Mouse (Mus musculus): ENCODE measurements at regions not wholly inside any gene's neighbourhood (a gene's known extent, or its start where the extent isn't known, plus 50 kb on each side); places are given as distances from the start of the nearest gene placed in this dataset.
A peak's percentile ranks its signal among the peaks of the same experiment; 100 is the strongest.

GRCm38 (mm10) chr15:5507545-5507913 lies 263.5 kb upstream of the Ptger4 start:
- DNase-seq (ENCODE audit: low read depth, low spot score): no peak

GRCm38 (mm10) chr15:5510056-5510455 lies 266.1 kb upstream of the Ptger4 start:
- peak; percentile 70 for DNase-seq (ENCODE audit: low read depth, low spot score)

- DNase-seq (ENCODE audit: low read depth, low spot score): peak; percentile 51
Observed at GRCm38 (mm10) chr15:5511046-5511445, 267.1 kb upstream of the Ptger4 start.

DNA sequence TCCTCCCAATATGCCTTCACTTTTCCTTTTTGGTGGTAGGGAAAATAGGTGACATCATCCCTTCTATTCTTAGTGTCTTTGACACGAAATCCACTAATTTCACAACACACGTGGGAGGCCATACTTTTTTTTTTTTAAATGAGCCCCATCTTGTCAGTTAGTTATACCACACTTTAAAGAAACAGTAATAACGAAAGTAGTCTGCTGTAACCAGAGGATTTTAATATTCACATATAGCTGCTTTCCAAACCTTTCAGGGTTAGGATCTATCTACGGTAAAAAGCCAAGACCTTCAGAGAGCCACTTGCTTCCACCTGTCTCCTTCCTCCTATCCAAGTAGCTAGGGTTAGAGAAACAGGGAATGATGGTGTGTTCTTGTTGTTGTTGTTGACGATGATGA lies 268.6 kb upstream of the Ptger4 start:
- peak; percentile 54 for DNase-seq (ENCODE audit: low read depth, low spot score)

- DNase-seq (ENCODE audit: low read depth, low spot score): peak; percentile 27
Observed at GRCm38 (mm10) chr15:5513146-5513545, 269.2 kb upstream of the Ptger4 start.

- DNase-seq (ENCODE audit: low read depth, low spot score): peak; percentile 76
Observed at GRCm38 (mm10) chr15:5514217-5514616, 270.2 kb upstream of the Ptger4 start.

DNA sequence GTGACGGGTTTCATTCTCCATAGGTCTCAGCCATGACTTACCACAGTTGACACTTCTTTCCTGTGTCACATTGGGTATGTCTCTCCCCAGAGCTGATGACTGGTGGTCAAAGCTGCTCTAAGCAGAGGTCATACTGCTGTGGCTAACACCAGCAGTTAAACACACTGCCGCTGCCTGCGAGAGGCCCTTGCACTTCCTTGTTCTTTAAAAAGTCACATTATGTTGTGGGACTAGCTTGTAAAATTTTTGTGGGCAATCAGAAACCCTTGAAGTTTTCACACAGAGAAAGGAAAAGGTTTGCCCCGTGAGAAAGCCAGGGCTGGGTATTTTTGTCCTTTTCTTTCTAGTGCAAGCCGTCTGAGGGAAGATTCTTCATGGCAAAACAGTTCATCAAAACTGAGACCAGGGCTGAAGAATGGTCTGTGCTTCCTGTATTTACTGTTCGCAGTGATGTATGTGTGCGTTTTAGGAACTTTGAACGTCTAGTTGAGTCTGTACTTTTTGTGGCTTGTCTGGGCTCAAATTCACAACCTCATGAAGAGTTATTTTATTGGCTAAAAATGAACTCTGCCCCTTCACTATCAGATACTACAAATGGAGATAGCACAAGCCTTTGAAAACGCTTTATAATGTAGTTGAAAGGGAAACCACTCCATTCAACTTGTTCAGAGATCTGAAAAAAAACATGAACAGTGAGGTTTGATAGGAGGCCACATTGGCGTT lies 273.4 kb upstream of the Ptger4 start:
- DNase-seq (ENCODE audit: low read depth, low spot score): peak; percentile 61

DNA sequence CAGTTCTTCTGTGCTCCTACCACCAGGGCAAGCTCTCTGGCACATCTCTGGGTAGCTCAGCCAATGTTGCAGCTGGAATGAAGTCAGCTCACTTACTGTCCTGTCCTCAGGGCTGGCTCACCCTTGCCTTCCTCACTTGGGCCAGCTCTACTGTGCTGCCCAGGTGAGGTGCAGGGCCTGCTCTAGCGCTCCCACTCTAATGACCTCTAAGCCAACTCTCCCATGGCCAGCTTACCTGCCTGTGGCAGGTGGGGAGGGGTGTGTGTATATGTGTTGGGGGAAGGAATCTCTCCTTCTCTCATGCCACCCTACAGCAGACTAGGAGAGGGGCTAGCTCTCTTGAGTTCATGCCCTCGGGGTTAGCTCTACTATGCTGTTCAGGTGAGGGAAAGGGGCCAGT lies 275.6 kb upstream of the Ptger4 start:
- DNase-seq (ENCODE audit: low read depth, low spot score): no peak

DNA sequence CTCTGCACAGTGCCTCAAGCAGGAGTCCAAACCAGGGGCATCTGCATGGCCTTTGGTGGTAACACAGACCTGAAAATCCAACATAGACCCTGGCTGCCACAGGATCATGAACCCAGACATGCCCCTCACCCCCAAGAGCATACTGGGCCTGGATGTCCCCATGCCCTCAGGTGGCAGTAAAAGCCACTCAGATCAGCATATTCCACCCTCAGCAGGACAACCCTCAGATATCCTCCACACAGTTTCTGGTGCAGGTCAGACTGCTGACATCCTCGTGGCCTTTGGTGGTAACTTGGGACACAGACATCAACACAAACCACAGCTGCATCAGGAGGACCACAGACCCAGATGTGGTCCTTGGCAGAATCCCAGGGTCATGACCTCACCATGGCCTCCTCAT lies 276.0 kb upstream of the Ptger4 start:
- no peak for DNase-seq (ENCODE audit: low read depth, low spot score)

DNA sequence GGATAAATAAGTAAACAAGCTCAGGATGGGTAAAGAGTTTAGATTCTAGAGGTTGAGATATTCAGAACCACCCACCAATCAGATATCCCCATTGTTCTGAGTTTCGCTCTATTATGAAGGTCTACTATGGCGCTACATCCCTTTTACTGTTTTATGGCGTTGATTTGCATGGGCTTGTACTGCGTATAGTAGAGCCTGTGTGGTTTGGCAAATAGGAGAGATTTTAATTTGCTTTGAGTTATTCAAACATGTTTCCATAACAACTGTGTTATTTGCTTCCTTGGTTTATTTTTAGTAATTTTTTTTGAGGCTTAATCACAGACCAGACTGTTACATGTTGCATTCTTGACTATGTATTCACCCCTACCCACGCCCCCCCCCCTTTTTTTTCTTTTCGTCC lies 284.6 kb upstream of the Ptger4 start:
- DNase-seq (ENCODE audit: low read depth, low spot score): no peak

- DNase-seq (ENCODE audit: low read depth, low spot score): no peak
Observed at GRCm38 (mm10) chr15:5533656-5534055, 289.7 kb upstream of the Ptger4 start.

DNA sequence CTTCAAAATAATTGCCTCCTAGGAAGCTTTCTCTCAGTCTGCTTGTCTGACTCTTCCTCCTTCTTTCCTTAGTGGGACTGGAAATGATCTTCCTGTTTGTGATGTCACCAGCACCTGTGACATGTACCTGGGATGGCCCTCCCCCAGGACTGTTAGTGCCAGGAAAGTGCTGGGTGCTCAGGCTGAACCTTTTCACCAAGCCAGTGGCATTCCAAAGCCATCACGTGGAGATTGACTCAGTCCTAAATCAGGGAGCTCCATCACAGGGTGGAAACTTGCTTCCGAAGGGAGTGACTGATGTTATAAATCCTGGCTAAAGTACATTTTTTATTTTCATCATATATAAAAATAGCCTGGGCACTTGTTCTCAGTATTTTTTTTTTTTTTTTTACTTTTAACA lies 293.4 kb upstream of the Ptger4 start:
- no peak for DNase-seq (ENCODE audit: low read depth, low spot score)

- DNase-seq (ENCODE audit: low read depth, low spot score): no peak
Observed at GRCm38 (mm10) chr15:5539301-5539928, 295.4 kb upstream of the Ptger4 start.

- peak; percentile 64 for DNase-seq (ENCODE audit: low read depth, low spot score)
Observed at GRCm38 (mm10) chr15:5554526-5554925, 310.5 kb upstream of the Ptger4 start.

DNA sequence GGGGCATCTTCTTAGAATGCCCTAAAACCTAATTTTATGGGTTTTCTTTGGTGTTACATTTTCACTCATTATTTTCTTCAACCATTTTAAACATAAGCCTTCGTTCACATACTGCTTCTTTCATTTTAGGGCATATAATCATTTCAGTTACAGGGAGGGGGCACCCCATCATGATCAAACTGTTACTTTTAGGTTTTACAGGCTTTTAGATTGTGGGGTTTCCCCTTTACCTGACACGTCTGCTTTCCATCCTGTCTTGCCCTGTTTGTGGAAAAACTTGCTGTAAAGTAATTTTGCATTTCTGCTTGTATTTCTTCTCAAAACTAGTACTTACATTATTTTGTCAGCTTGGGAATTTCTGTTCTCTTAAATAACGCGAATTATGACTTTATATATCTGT lies 310.9 kb upstream of the Ptger4 start:
- peak; percentile 69 for DNase-seq (ENCODE audit: low read depth, low spot score)

- no peak for DNase-seq (ENCODE audit: low read depth, low spot score)
Observed at GRCm38 (mm10) chr15:5555381-5556066, 311.5 kb upstream of the Ptger4 start.

DNA sequence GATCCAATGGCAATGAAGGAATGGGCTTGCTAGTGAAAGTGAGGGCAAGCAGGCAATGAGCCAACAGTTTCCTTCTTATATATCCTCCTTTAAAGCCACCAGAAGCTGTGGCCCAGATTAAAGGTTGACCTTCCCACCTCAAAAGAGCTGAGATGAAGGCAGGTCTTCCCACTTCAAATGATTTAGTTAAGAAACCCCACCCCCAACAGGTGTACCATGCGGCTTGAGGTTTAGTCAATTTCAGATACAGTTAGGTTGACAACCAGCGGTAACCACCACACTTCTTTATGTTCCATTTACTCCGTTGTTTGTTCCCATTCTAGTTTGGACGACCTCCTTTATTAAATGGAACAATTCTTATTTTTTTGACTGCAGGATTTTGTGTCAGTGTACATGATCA lies 317.8 kb upstream of the Ptger4 start:
- peak; percentile 32 for DNase-seq (ENCODE audit: low read depth, low spot score)

- DNase-seq (ENCODE audit: low read depth, low spot score): no peak
Observed at GRCm38 (mm10) chr15:5574366-5574765, 330.4 kb upstream of the Ptger4 start.

- DNase-seq (ENCODE audit: low read depth, low spot score): no peak
Observed at GRCm38 (mm10) chr15:5579559-5579958, 335.6 kb upstream of the Ptger4 start.

GRCm38 (mm10) chr15:5580416-5580815 lies 336.4 kb upstream of the Ptger4 start:
- DNase-seq (ENCODE audit: low read depth, low spot score): no peak

DNA sequence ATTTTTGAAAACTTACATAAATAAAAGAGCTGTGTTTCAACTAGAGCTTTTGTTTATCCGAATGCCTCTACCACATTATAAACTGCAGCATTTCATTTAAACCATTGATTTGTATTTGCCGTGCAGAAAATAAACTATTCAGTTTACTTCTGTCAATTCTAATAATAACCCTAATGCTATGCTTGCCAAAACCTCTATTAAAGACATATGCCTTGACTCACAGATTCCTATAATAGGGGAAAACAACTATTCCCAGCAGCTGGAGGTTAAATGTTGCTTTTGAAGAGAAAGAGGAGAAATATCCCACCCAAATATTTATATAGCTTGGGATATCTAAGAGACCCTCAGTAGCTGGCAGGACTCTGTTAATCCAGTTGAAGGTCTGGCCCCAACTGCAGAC lies 340.4 kb upstream of the Ptger4 start:
- DNase-seq (ENCODE audit: low read depth, low spot score): no peak

DNA sequence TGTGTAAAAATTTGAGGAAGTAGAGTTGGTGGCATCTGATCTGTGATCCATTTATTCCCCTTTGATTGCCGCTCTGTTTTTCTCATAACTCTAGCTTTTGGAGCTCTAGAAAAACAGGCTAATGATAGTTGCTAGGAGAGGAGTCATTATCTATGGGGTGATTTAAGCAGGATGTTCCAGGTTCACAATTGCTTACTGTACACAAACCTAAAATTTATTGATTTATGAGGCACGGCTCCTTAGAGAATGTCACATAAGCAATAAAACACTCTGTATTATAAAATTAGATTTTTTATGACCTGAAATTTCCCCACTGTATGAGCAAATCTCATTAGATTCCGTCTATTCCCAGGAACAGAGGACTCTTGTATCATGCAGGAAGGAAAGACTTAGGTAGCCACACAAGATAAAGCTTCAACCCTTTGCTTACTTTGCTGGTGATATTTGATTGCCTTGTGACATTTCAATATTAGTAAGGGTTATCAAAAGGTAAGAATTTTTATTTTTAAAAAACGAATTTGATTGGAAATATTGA lies 360.8 kb upstream of the Ptger4 start:
- DNase-seq (ENCODE audit: low read depth, low spot score): no peak

GRCm38 (mm10) chr15:5607533-5607932 lies 363.5 kb upstream of the Ptger4 start:
- no peak for DNase-seq (ENCODE audit: low read depth, low spot score)

All from CD4-positive helper T cell, adult 2 months (primary cell).